ENCODE assay signal across 7 mouse cellular contexts in genomic region chr5:108268127-108269062, GRCm38 (mm10). TPM values are rescaled to one million over a fixed set of nuclear protein-coding genes. Genes with fewer than 3 reads are reported as not detected.
DNase-seq lines count a peak whose midpoint lies in the region; ATAC-seq lines count a peak whose summit lies in the region.

TSS of gene Dr1 (plus strand) at chr5:108268897.

- WGBS in intestine, embryonic 15.5 days: 2% methylated on average over 53 of the region's 55 CpGs
- WGBS in midbrain, embryonic 12.5 days: 3% methylated on average over 46 of the region's 55 CpGs

- H3K27ac ChIP-seq in intestine, embryonic 15.5 days: peak within 1 kb of the TSS; percentile 97
- peak within 1 kb of the TSS; percentile 95 for H3K27ac ChIP-seq in midbrain, embryonic 12.5 days (replicated peaks)

- H3K36me3 ChIP-seq in intestine, embryonic 15.5 days: no peaks in the 10 kb centered on the region
- 0 out of 2 replicates have a peak, but pooled peaks cover 6% of the 10 kb centered on the region for H3K36me3 ChIP-seq in midbrain, embryonic 12.5 days

- peak; percentile 81 for DNase-seq in adrenal gland, adult 8-10 months
- DNase-seq in embryo, embryonic 11.5 days (ENCODE audit: low read depth, low spot score): peak; percentile 80
- DNase-seq in gastrocnemius, postnatal 36 days: peak; percentile 73 to 86
- DNase-seq in left cerebral cortex, postnatal 4 days: peak; percentile 92
- DNase-seq in spleen, adult 12 weeks (ENCODE audit: low spot score): peak; percentile 79

- peak within 1 kb of the TSS; percentile 74 for H3K4me2 ChIP-seq in intestine, embryonic 15.5 days (replicated peaks)
- peak within 1 kb of the TSS; percentile 96 for H3K4me2 ChIP-seq in midbrain, embryonic 12.5 days (replicated peaks)

- H3K9me3 ChIP-seq in intestine, embryonic 15.5 days: no peaks in the 10 kb centered on the region
- H3K9me3 ChIP-seq in midbrain, embryonic 12.5 days: no peaks in the 10 kb centered on the region

- ATAC-seq in intestine, embryonic 15.5 days: peak; percentile 98
- ATAC-seq in midbrain, embryonic 12.5 days (ENCODE audit: low FRiP score, low read depth): peak; percentile 98

- H3K4me1 ChIP-seq in intestine, embryonic 15.5 days (replicated peaks): peaks cover 5% of the 10 kb centered on the region; the same call in 1 of the 2 replicates
- peaks cover 27% of the 10 kb centered on the region for H3K4me1 ChIP-seq in midbrain, embryonic 12.5 days

- no peaks in the 10 kb centered on the region for H3K27me3 ChIP-seq in intestine, embryonic 15.5 days (replicated peaks)
- no peaks in the 10 kb centered on the region for H3K27me3 ChIP-seq in midbrain, embryonic 12.5 days

- H3K4me3 ChIP-seq in intestine, embryonic 15.5 days (replicated peaks): peak within 1 kb of the TSS; percentile 98
- H3K4me3 ChIP-seq in midbrain, embryonic 12.5 days: peak within 1 kb of the TSS; percentile 92

- intact Hi-C loops in gastrocnemius, postnatal 36 days (cut with DNase I): loop anchor here (2.0 to 5.0 kb wide), 3 partner anchors 44 to 164 kb away; partner anchors contain the start of genes Atp5k, Ccdc18, Pigg and Tmed5
- intact Hi-C loops in left cerebral cortex, postnatal 4 days (cut with DNase I): no loop called here

- peak within 1 kb of the TSS; percentile 97 for H3K9ac ChIP-seq in intestine, embryonic 15.5 days
- H3K9ac ChIP-seq in midbrain, embryonic 12.5 days (replicated peaks): peak within 1 kb of the TSS; percentile 93

RNA-seq across cellular contexts. Expression of gene Dr1, which starts in this region (rescaled TPM):
- total RNA-seq in adrenal gland, adult 8-10 months (2022): 10 to 100 TPM; 30.6 to 33.8 (median 32.7) TPM
- 10 to 100 TPM; 13.6 to 13.9 TPM for total RNA-seq in gastrocnemius, postnatal 36 days (2021)
- polyA plus RNA-seq in intestine, embryonic 15.5 days (2015; fragmentation: Nextera tagmentation; extraction: Ambion mirVana): 40.2 and 44.1 TPM in 2 replicates
- 10 to 100 TPM; 33.1 to 37.3 TPM for total RNA-seq in left cerebral cortex, postnatal 4 days (2021)
- 55.8 and 57.5 TPM in 2 replicates for polyA plus RNA-seq in midbrain, embryonic 12.5 days (2016; fragmentation: Nextera tagmentation; extraction: Ambion mirVana)

Comparison
In these comparisons a context has a peak if more than half of its experiments do, and no peak if none do; other contexts are left out.
1. Peak in every context shown above with its lines: DNase-seq, ATAC-seq, H3K4me3 ChIP-seq and H3K27ac ChIP-seq.